Mouse (Mus musculus) neural tube, embryonic 10.5 days (tissue): ENCODE measurements around the gene Plxna4.
"Not testable (repeated sequence)": the region's sequence is repeated elsewhere in the genome, so short reads cannot be mapped to it uniquely, and the experiment has no call there.

Experiments used
- DNase-seq: peaks from one replicate; pipeline ENCODE4 v3.0.0-alpha.2; 2017; ENCODE audit warnings: low spot score; ENCODE audit errors: extremely low spot score

Gene Plxna4

GRCm38 (mm10) chr6:32544021-32544420 is 44.0 kb downstream of the Plxna4 start:
- no peak for DNase-seq

DNA sequence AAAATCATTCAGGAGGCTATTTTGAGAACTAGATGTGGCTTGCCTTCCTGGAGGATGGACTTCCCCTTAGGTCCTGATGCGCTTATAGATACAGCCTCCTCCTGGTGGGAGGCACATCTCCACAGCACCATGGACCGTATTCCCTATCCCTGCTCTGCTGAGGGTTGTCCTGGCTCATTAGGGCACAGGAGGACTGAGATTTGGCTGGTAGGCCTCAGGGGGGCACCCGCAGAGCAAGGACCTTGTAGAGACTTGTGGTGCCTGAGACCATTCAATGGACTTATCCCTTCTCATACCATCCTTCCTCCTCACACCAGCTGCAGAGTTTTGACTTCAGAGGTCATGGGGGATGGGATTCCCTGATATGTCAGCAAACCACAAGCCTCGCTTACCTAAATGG is 47.8 kb downstream of the Plxna4 start:
- no peak for DNase-seq

GRCm38 (mm10) chr6:32533962-32534740 is 53.8 kb downstream of the Plxna4 start:
- DNase-seq, result no peak

DNA sequence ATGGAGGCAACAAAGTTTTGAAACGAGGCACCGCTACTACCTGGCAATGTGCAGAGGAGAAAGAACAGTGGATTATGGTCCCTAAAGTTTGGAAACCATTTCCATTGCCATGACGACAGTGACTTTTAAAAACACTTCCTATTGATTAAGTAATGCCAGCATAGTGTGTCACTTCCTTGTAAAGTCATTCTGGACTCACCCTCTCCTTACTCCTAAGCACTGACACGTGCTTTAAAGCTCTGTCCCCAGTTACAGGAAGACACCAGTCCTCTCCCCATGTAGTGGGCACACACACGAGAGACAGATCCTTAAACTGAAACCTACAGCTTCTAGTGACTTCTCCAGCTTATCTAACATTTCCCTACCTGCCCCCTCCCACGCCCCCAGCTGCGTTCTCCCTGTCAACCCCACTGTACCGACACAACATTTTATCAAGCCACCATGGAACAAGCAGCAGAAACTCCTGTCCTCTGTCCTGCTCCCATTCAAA is 59.9 kb downstream of the Plxna4 start:
- no peak for DNase-seq

DNA sequence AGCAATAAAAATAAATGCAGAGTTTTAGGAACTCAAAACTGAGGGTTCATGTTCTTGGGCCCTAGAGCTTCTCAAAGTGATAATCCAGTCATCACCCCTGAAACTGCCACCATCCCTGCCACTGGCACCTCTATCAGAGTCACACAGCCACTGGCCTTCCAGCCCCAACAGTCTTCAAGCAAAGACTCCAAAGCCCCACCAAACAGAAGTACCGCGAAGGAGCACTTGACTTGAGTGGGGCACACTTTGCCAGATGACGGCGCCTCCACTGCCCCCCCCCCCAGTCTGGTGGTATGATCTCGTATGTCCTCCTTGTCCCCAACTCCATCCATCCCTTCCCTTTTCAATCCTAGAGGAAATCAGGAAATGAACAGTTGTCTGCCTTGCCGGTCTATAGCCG is 60.5 kb downstream of the Plxna4 start:
- no peak for DNase-seq

- DNase-seq, result no peak
Observed at GRCm38 (mm10) chr6:32526762-32527161, 61.2 kb downstream of the Plxna4 start.

DNA sequence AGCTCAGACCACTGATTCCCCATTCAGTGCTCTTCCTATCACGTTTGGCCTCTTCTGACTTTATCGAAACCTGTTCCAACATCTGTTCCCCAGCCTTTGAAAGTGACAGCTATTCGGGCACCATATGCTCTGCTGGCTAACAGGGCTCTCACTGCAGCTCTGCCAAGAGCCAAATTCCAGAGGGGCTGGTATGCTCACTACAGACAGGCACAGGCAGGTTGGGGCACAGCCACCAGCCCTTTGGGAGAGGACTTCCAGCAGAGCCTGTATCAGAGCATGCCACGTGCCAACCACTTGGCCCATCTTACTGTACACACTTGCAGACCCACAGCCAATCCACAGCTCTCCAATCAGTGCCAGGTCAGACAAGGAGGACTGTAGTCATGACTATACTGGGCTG is 67.9 kb downstream of the Plxna4 start:
- DNase-seq, result no peak

DNA sequence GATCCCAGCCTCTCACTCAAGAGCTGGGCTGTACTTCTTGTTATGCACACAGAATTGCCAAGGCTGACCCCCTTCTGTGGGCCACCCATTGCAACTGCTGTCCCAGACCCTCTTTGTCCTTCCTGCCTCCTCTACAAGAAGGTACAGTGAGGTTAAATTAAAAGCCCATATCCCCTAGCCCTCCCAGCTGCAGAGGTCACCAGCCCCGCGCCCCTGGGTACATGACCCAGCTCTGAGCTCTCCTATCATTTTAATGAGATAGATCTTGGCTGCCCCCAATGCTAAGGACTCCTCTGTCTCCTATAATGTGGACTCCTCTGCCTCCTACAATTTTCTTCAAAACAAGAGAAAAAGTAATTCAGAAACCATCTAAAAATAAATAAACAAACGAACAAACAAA is 69.4 kb downstream of the Plxna4 start:
- no peak for DNase-seq

DNA sequence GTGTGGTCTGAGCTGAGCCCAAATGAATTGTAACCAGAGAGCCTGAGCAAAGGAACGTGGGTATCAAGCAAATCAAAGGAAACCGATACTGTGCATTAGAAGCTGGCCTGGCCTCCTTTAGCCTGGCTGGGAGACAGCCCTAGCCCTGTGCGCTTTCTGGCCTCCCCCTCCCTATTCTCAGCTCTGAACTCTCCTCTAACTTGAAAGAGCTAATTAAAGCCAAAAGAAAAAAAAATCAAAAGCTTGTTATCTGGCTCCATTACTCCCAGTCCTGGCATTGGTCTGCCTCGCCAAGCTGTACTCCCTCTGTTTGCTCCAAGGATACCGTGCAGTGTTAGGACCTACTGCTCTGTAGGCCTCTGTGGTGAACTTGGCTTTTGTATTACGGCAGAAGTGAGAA is 73.9 kb downstream of the Plxna4 start:
- no peak for DNase-seq

DNA sequence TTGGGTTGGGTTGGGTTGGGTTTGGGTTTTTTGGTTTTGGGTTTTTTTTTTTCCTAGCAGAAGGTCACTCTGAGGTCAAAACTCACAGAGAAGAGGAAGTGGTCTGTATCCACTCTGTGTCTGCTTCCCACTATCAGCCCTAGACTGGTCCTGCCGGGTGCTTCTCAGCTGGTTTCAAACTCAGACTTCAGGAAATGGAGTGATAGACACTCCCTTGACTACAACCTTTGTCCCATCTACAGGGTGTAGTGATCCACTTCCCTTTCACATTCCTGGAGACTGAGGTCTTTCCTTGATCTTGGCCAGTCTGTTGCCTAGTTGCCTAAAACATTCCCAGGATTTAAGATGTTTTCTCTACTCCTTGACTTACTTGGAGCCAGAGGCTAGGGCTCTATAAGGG is 76.0 kb downstream of the Plxna4 start:
- no peak for DNase-seq

DNA sequence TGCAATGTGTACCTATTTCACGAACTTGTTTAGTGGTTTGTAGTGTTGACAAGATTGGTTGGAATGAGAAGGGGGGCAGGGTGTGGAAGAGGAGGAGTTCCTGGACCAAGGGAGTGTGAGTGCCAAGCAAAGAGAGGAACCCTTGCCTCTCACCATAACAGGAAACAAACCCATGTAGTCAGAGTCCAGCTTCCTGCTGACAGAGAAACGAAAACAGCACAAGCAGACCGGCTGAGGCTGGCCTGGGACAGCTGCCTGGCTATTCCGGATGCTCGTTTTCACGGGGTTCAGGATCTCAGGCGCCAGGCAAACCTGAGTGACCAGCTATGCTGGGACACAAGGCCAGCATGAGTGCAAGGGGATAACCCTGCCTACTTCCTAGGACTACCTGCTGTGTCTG is 77.1 kb downstream of the Plxna4 start:
- no peak for DNase-seq

GRCm38 (mm10) chr6:32510491-32510890 is 77.5 kb downstream of the Plxna4 start:
- no peak for DNase-seq

DNA sequence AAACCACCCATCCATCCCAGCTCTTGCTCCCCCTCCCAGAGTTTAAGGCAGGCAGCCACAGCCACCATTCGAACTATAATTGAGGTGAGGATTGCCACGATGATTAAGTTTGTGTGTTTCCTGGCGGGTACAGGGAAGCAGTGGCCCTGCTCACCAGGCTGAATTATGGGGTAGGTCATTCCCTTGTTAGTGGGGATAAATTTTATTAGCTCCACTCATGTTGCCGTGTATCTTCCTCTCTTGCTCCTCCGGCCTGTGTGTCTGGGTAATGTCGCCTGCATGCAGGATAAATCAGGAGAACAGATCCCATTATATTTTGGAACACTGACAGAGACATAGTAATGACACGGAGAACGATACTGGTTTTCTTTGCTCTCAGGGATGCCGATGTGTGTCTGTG is 78.9 kb downstream of the Plxna4 start:
- no peak for DNase-seq

- DNase-seq, result no peak
Observed at GRCm38 (mm10) chr6:32504963-32505362, 83.0 kb downstream of the Plxna4 start.

- not testable (repeated sequence) for DNase-seq
Observed at GRCm38 (mm10) chr6:32501186-32501585, 86.8 kb downstream of the Plxna4 start.

- no peak for DNase-seq
Observed at GRCm38 (mm10) chr6:32498106-32498505, 89.9 kb downstream of the Plxna4 start.

DNA sequence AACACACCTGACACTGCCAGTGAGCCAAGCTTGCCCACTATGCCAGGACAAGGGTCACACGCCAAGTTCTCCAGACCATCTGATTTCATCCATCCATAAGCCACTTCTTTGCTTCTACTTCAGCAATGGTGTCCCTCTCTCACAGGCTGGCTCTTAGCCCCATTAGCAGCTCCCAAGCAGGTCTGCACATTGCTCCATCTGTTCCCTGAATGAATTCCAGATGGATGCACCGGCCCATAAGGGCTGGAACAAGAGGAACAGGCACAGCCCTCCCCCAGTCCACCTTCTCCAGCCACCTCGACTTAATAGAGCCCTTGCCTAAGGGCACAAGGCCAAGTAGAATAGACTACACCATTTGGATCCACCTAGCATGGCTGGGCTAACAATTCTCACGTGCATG is 91.9 kb downstream of the Plxna4 start:
- no peak for DNase-seq

DNA sequence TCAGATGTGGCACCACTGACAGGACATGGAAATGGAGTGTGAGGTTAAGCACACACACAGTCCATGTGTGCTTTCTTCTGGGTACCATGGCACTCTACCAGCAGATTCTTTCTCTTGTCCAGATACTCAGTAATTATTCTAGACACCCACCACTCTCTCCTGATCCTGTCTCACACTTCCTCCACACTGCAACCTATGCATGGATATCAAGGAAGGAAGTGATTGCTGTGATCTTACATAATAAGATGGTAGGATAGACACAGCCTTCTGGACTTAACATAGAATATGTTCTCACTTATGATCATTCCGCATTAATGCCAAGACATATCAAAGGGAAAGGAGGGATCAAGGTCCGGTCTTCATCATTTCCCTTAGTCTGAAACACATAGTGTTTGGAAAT is 92.5 kb downstream of the Plxna4 start:
- DNase-seq, result no peak

DNA sequence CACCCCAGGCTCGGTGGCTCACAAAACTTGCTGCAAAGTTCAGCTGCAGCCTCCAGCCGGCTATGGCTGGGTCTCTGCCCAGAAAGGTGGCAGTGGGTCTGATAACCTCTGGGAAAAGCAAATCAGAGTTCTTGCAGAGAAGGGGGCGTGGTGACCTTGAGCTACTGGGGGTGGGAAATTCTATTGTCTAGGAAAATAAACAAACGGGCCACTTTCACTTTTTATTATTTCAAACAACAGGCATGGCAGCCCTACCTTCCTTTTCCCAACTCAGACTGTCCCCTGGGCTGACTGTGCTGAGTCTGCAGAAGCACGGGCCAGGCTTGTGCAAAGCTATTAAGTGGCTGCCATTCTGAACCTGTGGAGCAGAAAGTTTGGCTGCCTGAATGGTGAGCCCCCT is 94.4 kb downstream of the Plxna4 start:
- DNase-seq, result no peak

- DNase-seq, result no peak
Observed at GRCm38 (mm10) chr6:32487121-32487520, 100.9 kb downstream of the Plxna4 start.

DNA sequence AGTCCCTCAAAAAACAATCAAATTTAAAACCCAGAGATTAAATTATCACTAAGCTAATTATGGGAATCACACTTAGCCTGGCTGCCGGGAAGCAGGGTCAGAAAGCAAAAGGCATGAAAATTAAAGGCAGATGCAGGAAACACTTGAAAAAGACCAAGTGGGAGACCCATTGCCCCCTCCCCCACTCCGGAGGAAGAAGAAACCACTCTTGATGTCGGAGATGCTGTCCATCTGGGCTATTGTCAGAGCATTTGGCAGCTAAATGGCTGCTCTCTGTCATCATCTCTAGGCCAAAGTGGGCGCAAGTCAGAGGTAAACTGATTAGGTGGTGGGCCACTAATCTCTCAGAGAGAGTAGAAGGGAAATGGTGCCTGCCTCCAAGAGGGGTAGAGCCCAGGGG is 105.5 kb downstream of the Plxna4 start:
- no peak for DNase-seq

DNA sequence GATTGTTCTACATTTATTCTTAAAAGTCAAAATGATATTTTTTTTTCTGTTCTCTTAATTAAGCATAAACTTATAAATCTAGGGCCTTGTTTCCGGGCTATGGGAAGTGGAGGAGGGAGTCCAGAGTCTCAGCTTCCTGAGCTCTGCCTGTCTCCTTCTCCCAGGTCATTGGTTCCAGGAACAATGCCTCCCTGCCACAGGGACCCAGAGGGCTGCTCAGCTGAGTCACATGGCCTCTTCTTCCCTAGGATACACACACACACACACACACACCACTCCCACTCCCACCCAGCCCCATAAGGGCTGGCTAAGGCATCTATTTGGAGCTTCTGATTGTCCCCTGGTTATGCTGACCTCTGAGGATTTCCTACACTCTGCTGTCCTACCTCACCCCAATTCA is 107.3 kb downstream of the Plxna4 start:
- no peak for DNase-seq

DNA sequence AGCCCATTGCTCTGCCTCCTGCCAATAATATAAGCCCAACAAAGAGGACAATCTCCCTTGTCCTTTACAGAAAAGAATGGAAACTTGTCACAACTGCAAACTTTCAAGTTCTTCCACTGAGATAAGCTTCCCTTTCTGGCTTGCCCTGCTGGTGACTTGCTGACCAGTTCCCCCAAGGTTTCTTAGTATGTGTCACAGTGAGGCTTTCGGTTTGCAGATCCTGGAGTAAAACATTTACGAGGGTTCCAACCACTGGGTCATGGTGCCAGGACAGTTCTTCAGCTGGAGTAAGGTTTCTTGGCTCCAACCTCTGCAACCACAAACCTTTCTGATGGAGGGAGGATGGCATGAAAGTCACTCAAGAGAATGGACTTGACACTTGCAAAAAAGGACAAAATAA is 108.2 kb downstream of the Plxna4 start:
- DNase-seq, result no peak
